Mouse (Mus musculus): ENCODE results near the gene Cacna1d.

Cacna1d gene

DNA sequence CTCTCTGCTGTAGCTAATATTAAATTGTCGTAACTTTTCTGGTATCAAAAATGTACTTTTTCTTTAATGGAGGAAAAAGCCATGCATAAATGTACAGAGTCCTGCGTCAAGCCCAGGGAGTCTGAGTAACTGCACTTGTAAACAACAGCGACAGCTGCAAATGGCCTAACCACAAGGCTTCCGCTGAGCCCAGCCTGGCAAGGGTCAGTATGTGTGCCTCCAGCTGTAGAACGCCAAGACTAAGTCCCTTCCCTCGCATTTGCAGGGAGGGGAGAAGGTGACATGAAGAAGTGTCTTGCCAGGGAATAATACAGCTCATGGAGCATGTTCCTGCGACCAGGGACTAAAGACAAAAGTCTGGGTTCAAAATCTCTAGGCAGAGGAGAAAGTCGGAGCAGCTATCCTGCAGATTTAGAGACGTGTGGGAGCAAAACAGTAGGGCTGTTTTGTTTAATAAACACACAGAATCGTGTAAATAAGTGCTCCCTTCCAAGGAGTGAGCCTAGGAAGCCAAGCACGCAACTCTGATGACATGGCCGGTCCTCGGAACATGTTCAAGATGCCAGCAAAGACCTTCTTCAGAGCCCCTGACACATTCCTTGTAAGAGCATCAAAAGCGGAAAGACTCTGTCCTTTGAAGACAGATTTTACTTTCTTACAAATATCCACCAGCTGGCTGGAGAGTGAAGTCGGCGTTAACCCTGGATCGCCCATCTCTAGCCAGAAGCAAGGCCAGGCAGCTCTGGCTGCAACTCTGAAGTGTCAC, 160.7 kb downstream of the Cacna1d start:
- DNase-seq (ENCODE audit: low read depth, low spot score), result no peak

DNA sequence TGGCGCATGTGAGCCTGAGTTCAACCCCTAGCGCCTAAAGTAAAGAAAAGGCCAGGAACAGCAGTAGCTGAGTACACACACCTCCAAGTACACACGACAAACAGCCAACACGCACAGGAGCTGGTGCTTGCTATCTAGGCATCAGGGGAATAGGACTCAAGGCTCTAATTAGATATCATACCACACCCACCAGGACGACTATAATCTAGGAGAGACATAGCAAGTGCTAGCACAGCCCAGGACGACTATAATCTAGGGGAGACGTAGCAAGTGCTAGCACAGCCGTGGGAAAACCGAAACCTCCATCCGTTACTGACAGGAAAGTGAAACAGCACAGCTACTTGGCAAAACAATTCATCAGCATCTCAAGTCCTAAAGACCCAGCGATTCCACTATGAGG, 162.1 kb downstream of the Cacna1d start:
- no peak for DNase-seq (ENCODE audit: low read depth, low spot score)

DNA sequence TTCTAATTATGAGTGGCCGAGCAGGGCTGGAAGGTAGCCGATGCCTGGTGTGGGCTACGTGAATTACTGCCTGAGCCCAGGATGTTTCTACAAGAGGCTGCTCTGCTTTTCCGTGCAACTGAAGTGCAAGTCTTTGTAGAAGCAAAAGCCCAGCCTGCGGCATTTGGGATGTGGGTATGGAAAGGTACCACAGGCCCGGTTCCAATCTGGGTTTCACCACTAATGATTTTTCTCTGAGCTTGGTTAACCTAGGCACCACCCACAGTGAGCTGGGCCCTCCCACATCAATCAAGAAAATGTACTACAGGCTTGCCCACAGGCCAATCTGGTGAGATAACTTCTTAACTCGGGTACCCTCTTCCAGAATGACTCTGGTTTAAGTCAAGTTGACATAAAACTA, 163.8 kb downstream of the Cacna1d start:
- no peak for DNase-seq (ENCODE audit: low read depth, low spot score)

DNA sequence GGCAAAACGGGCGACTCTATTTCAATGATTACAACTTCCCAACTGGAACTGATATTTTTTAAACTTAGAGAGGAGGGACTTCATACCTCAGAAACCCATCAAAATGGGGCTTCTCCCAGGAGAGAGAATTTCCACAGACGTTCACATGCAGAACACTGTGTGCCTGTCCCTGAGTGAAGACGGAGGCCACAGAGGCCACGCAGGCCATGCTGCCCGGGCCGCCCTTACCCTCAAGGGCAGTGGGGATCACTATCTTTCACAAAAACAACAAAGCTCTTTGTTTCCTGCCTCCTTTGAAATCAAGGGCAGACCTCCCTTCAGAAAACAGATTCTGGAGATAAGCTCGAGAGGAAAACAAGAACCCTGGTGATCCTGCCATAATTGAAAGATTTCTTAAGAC, 164.2 kb downstream of the Cacna1d start:
- DNase-seq (ENCODE audit: low read depth, low spot score), result no peak

DNA sequence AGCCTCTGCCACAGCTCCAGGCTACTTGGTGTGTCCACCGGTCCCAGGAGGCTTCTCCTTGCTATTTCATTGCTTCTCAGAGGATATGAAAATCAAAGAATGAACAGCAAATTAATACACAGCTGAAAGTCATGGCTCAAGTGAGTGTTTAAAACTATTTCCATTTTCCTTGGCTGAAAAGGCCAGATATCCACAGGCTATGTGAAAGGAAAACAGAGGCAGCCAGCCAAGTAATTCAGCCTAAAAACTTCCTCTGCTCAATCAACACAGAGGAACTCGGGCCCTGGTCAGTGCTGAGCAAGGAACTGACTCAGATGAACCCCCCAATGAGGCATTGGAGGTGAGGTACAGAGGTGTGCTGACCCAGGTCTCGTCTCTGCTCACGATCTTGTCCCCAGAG, 165.0 kb downstream of the Cacna1d start:
- DNase-seq (ENCODE audit: low read depth, low spot score), result no peak

DNA sequence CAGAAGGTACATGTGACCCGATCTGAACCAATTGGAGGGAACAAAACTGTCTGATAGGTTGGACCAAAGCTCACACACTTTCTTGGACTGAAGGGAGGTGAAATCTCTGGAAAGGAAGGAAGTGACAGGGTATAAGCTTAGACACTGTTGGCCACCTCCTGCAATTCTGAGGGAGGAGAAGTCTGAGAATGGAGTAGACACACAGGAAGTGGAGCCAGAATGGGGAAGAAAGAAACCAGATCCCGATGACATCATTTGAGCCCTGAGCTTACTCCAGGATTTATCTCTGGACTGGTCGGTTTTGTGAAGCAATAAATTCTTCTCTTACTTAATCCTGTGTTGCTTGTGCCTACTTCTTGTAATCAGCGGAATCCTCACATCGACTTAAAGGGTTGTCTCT, 166.3 kb downstream of the Cacna1d start:
- DNase-seq (ENCODE audit: low read depth, low spot score), result no peak

DNA sequence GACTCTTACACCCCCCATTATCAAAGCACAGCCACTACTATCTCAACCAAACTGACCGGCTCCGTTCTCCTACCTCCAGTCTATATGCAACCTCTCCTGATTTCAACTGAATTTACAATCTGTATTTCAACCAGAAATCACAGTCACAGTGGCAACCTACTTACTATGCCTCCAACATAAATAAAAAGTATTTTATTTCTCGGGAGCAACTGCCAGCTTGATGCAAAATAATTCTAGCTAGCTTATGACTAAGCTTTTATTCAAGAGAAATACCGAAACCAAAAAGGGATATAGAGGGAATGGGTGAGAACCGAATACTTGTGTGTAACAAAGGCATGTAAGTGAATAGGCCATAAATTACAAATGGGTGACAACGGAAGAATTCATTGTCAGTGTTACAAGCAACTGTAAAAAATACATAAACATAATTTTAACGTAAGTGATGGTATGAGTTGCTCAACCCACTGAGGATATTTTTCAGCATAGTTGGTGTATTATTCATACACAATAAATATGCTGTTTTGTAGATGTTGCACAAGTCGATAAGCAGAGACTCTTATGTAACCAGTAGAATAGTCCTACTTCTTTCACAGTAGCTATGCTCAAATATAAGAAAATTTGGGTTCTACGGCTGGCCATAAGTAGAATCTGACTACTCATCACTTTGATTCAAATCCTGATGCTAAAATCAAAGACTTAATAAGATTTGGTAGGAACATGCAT, 172.4 kb downstream of the Cacna1d start:
- no peak for DNase-seq (ENCODE audit: low read depth, low spot score)

DNA sequence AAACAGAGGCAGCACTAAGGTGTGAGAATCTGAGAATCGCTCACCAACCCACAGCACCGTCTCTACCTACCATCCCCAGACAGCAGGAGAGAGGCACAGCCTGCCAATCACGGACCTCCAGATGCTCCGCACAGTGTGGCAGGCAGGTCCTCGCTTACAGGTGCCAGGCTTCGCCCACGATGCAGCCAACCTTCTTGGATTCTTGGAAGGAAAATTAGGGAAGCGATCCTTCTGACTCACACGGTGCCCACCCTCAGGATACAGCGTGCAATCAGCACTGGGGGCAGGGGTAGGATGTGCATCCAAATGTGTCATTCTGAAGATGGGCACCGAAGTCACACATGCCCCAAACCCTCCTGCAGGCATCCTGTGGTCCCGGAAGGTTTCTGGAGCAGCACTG, 173.0 kb downstream of the Cacna1d start:
- DNase-seq (ENCODE audit: low read depth, low spot score), result no peak

DNA sequence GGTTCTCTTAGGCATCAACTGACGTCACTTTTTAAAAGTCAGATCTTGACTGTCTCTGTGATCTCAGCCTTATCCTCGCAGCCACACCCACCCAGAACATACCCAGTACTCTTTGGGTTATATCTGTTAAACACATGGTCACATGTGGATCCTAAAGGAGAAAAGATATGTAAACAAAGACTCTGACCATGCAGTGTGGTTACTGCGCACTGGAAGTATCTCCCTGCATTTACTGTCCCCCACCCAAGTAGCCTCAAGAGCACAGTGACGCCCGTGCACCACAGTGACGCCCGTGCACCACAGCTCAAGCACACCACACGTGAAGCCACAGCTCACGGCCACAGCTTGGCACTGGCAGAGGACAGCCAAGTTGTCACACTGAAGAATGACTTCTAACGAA, 173.6 kb downstream of the Cacna1d start:
- no peak for DNase-seq (ENCODE audit: low read depth, low spot score)

DNA sequence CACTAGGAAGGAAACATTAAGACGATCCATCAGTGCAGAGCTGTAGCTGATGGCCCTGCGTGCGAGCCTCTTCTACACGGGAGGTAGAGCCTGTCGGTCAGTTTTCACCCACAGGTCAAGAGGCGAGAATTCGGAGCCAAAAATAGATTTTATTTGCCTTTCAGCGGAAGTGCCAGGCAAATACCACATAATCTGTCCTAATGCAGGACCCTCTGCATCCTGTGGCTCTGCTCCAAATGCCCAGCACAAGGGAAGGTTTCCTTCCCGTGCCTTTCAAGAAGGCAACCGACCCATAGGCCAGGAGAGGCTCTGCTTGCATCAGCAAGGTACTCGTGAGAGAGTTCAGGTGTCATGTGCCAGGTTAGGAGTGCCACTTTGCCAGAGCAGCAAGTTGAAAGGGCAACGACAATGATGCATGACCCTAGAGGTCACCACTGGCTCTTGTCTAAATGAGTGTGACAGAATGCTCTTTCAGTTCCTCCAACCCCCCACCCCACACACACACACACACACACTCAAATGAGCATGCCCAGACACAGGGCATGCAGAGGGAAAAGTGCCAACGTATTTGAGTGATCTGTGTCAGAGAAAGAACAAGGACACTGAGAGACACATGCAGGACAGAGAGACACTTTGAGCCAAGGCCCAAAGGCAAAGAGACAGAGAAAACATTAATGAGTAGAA, 179.9 kb downstream of the Cacna1d start:
- no peak for DNase-seq (ENCODE audit: low read depth, low spot score)

DNA sequence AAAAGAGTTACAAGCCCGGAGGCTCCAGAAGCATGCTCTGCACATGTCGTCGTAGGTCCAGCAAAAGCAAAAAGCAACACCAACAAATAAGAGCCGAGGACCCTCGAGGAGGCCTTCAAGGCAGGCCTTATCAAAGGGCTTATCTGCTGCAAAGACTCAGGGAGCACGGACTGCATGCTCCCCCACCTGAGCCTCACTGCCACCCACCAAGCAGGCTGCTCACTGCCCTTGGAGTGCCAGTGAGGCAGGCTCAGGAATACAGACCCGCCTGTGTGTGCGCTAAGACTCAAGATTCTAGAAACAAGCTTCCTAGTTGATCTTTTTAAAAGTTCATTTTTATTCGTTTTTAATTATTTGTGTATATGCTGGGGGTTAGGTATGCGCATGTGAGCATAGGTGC, 181.0 kb downstream of the Cacna1d start:
- DNase-seq (ENCODE audit: low read depth, low spot score), result no peak

DNA sequence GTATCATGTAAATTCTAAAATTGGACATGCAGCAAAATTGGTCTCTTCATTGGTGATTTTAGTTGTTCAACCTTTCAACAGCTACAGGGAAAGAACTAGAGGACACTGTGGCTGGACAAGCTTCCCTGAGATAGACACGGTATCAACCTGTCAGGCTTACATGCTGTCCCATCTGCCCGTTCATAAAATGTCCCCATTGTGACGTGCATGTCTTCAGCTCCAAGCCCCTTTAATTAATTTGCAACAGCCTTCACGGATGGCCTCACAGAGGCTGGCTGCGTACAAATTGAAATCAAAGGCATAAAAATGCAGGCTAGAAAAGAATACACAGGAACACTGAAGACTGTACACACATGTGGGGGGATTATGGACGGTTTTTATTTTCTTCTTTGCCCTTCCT, 185.0 kb downstream of the Cacna1d start:
- DNase-seq (ENCODE audit: low read depth, low spot score), result no peak

DNA sequence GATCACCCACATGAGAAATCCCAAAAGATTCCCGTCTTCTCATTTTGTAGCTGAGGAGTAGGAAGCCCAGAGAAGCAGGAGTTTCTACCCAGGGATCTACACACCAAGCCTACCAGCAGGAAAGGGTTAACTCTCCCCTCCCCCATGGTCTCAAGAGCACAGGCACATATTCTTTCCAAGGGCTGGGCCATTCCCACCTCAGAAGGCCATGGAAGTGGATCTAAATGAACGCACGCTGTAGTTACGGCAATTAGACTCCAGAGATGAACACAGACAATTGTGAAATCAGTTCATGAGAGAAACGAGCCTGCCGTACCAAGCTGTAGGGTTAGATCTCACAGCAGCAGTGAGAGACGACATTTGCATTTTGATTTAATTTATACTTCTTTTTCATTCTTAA, 191.3 kb downstream of the Cacna1d start:
- DNase-seq (ENCODE audit: low read depth, low spot score), result no peak

DNA sequence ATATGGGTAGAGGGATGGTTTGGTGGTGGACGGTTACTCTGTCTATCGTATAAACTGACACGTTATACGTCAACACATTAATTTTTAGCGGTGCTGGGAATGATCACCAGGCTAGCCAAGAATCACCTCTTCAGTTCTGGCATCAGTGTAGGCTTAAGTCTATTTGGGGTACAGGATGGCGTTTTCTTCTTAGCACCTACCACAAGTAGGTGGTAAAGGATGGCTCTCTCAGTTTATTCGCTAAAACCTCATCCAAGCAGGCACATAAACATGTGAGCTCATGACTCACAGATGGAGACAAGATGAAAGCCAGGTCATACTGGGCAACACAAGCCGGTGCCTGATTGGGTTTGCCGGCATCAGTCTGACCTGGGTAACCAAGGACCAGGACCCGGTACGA, 193.8 kb downstream of the Cacna1d start:
- DNase-seq (ENCODE audit: low read depth, low spot score), result no peak

DNA sequence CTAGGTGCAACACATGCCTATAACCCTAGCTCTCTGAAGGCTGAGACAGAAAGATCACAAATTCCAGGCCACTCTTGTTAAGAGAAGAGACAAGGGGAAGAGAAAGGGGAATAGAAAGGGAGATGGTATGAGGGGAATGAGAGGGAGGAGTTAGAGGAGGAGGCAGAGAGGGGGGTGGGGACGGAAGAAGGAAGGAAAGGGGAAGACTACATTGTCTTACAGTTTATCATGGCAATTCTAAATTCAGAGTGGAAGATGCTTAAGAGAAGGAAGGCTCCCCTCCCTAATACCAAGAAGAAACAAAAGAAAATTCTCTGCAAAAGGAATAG, 199.2 kb downstream of the Cacna1d start:
- DNase-seq (ENCODE audit: low read depth, low spot score), result no peak

DNA sequence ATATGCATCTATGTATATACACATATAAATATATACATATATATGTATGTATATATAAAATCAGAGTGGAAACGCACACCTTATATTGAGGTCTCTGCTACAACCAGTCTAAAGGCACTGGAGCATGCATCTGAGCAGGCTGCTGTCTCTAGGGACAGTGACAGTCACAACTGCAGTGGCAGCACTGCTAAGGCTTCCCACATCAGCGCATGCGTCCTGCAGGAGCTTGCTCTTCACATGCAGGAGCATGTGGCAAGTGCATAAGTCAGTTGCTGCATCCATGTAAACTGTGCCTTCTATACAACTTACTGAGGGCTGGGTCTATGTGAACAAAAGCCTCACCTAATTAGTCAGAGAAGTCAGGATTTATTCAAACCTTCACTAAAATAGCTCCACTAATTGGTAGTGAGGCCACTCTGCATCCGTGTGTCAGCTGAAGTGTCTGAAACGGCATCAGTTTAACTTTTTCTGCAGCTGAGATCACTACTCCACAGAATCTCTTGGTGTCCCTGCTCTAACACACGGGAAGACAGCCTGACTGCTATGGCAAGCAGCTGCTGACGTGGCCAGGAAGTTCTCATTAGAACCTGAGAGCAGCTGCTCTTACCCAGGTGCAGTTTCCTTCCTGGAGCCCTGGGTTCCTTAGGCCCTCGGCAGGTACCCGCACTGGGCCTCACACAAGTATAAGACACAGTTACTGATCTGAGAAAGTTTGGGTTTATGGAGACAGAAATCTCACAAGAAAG, 199.7 kb downstream of the Cacna1d start:
- DNase-seq (ENCODE audit: low read depth, low spot score), result no peak

DNA sequence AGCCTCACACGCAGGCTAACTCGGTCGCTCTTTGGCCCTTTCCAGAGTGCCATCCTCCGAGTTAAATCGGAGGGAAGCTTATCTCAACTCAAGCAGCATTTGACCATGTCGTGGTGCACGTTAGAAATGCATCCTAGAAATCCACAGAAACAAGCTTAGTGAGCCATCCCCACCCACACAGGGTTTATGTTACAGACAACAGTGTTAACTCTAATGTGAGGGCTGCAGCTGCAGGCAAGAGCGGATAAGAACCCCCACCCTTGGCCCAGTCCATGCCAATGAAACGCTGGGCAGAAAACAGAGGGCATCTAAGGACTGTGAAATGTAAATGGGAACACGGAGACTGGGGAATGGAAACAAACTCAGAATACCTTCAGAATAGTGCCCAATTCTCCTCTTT, 206.8 kb downstream of the Cacna1d start:
- no peak for DNase-seq (ENCODE audit: low read depth, low spot score)

DNA sequence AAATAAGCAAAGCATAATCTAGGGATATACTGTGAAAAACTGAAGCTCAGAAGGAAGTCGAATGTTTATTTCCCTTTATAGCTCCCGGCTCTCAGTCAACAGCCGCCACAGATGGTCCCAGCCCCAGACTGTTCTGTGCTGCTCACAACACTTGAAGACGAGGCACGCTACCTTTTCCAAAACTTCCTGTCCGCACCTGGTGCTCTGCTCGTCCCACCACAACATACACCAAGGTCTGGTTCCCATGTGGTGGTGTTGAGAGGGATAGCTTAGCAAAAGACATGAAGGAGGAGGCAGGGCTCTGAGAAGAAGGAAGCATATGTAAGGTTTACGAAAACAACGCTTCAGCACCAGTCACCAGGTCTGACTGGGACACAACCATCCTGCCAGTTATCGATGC, 207.2 kb downstream of the Cacna1d start:
- peak; percentile 30 for DNase-seq (ENCODE audit: low read depth, low spot score)

DNA sequence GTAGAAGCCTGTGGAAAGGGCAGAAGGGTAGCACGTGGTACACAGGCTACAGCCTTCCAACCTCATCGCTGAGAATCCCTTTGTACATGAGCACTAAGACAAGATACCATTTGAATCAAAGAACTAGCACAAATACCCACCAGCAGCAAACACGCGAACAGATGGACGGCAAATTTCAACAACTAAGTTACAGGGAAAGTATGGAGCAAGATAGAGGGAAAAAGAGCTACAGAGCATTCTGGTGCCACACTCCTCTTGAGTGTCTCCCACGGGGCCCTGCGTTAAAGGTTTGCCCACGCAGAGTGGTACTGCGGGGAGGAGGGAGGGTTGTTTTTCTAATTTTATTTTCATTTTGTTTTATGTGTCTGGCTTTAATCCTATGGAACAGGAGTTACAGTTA, 215.7 kb downstream of the Cacna1d start:
- DNase-seq (ENCODE audit: low read depth, low spot score), result no peak

DNA sequence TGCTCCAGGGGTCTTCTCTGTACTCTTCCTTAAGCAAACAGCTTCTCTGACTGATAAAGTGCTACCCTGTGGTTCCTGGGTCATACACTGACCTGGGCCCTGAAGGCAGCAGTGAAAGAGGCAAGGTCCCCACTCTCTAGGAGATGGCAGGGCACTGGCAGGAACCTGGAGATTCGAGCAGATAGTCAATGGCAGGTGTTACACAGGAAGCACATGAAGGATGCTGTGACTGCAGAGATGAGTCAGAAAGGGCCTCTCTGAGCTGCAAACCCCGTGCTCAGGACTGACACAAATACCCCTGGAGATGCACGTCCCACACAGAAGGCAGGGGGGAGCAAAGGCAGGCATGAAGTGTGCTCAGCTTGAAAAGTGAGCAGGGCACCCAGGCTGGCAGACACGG, 218.3 kb downstream of the Cacna1d start:
- DNase-seq (ENCODE audit: low read depth, low spot score), result no peak

DNA sequence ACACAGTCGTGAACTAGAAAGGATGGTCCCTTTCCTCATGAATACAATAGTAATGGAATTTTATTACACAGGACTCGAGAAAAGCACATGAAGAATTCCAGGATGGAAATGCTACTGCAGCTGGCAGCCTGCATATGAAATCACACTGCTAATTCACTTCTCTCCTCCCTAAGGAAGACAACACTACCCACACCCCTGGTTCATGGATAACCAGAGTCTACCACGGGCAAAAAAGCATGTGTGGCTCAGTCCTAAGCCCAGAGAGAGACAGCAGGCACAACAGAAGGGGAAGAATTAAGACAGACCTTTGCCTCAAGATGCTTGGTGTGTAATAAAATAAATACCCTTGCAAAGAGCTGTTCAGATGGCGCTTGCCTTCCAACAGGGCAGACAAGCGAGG, 218.7 kb downstream of the Cacna1d start:
- no peak for DNase-seq (ENCODE audit: low read depth, low spot score)

DNA sequence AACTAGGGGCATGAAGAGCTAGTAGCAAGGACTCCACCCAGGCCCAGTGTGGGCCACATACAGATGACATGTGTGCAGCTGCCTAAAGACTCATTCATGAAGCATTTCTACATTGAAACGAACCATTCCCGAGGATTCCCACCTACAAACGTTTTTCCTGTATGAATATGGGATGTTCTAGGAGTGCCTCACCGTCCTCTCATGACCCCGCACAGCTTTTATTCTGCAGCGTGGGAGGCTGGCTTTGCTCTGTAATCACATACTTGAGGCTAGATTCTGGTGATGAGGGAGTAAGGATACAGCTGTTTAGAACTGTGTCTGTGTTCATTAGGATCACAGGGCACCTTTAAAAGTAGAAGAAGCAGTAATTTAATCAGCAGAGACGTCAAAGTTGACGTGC, 219.4 kb downstream of the Cacna1d start:
- DNase-seq (ENCODE audit: low read depth, low spot score), result no peak
